Mouse (Mus musculus) left cerebral cortex, adult 6 months (tissue): ENCODE data around the gene Gm26620. TPM values are rescaled to one million over a fixed set of nuclear protein-coding genes. Genes with fewer than 3 reads are reported as not detected.

Experiments
- long read RNA-seq, 2 experiments: library from polyadenylated mRNA; unstranded; transcript quantifications; one replicate each; pipeline ENCODE4 v2.0.0; 2019 to 2020
- polyA plus RNA-seq: library from polyadenylated mRNA; unstranded; fragments of <200 nt; fragmentation: Nextera tagmentation; gene quantifications from 2 replicates; pipeline ENCODE4 v1.2.3, GENCODE M21; 2021

Gm26620 gene
- polyA plus RNA-seq = 0.89 and 1.3 TPM in 2 replicates
- long read RNA-seq, experiment 1 = 0 reads
- long read RNA-seq, experiment 2, partial matches to known transcripts = 0 of 4 reads
- long read RNA-seq, experiment 2, other reads (novel, unspliced or antisense) = 0 of 4 reads

DNA sequence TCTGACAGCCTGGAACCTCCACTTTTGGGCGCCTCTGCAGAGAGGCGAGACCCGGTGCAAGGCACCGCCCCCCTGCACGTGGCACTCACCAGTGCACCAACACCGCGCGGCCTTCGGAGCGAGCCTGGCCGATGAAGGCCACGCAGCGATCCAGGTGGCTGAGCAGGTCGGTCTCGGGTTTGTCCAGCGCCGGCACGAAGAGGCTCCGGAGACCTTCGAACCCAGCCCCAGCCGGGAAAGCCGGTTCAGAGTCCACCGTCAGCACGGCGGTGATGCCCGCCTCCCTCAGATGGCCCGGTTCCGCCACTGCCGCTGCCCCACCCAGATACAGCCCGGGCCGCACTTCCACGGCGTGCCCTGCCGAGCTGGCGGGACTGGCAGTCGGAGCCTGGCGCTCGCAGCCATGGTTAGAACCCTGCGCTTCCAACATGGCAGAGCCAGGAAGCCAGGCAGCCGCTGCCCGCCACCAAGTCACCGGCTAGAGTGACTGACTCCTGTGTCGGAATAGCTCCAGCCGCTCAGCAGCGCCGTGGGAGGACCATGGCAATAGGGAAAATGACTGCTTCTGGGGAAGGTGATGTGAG lies at the start of gene Gm26620, which contains the start of gene Dusp12:
Gene Gm26620, plus strand, starts transcription at position 88 of the 584 bp plus-strand sequence.
Gene Dusp12, minus strand, starts transcription at position 563 of the 584 bp plus-strand sequence.

DNA sequence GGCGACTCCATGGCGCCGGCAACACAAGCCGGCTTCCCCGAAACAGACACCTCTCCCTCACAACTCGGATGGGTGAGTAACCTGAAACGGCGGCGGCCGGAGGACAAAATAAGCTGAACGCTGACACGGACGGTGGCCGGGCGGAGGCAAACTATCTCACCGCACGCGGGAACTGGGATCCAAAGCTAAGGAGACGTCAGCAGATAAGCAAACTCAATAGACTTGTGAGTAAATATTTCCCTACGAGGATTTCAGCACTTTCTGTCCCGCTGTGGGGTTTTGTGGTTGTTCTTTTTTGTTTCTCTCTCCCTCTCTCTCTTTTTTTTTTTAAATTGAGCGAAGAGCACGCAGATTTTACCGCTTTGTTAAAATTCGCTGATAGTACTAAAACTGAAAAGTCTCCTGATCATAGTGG lies 17.2 kb upstream of the Gm26620 start, which contains the start of gene Atf6:
Gene Atf6, minus strand, starts transcription at position 81 of the 415 bp plus-strand sequence.

DNA sequence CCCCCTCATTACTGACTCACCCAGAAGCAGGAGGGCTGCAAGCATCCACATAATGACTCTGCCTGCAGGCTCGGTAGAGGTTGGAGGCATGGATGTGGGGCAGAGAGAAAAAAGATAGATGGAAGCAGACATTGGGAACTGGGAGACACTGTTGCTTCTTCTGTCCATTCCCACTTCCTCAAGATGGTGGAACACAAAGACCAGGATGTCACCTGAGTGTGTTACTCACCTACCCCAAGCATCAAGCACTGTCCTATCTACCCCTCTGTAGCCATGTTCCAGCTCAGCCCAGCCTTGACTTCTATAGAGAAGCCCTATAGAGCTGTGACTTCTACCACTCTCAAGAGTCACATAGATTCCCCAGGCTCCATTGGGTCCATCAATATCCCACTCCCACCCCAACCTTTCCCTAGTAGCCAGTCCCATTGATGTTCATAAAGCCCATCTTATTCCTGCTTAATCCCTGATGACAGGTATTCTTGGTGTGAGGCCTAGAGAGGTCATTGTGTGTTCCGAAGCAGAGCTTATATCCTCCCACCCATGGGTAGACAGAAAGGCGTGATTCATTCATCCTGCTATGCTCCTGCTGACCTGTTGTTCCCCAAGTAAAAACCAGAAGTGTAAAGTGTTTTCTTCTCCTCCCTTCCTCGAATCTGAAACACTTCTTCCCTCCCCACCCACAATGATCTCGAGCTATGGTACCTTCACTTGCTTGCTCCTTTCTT lies 28.2 kb downstream of the Gm26620 start, which contains the start of gene Fcrlb:
Gene Fcrlb, minus strand, starts transcription at position 51 of the 725 bp plus-strand sequence.

DNA sequence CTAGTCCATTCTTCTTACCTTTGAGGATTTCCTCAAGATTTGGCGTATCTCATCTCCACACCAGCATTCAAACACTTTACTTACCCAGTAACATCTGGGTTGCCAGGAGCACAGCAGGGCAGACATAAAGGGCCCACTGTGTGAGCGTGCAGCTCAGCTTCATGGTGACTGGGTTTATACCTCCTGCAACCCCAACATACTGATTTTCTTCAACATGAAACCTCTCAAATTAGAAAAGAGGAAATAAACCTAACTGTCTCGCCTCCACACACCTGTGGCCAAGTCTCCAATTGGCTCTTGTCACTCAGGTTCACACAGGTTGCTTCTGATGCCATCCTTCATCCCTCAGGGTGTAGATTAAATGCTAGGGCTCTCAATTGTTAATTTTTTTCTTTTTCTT lies 42.5 kb downstream of the Gm26620 start, which contains the start of gene Fcrla:
Gene Fcrla, minus strand, starts transcription at position 206 of the 400 bp plus-strand sequence.

Other genes with a start within 250 kb of the Gm26620 start
- 3.3 and 3.4 TPM in 2 replicates for gene Olfml2b, start 240.5 kb upstream of the Gm26620 start, polyA plus RNA-seq
- 10.6 and 11.2 TPM in 2 replicates for gene Atf6, start 17.3 kb upstream of the Gm26620 start, polyA plus RNA-seq
- gene Dusp12, start 475 bp downstream of the Gm26620 start, polyA plus RNA-seq = 24.9 and 27.1 TPM in 2 replicates
- 0.72 and 1.3 TPM in 2 replicates for gene Fcrlb, start 27.9 kb downstream of the Gm26620 start, polyA plus RNA-seq
- gene Fcrla, start 42.5 kb downstream of the Gm26620 start, polyA plus RNA-seq = not detected in 2 replicates
- gene Fcgr2b, start 91.5 kb downstream of the Gm26620 start, polyA plus RNA-seq = 4.7 and 5.4 TPM in 2 replicates
- gene Fcgr4, start 133.9 kb downstream of the Gm26620 start, polyA plus RNA-seq = 0.23 and 0.37 TPM in 2 replicates
- 27.1 and 27.8 TPM in 2 replicates for gene Fcgr3, start 179.9 kb downstream of the Gm26620 start, polyA plus RNA-seq
- 1.7 and 2.8 TPM in 2 replicates for gene Cfap126, start 228.9 kb downstream of the Gm26620 start, polyA plus RNA-seq